ENCODE assay signal across 9 mouse cellular contexts in genomic region chr6:31357286-31357685, GRCm38 (mm10). TPM values are rescaled to one million over a fixed set of nuclear protein-coding genes. Genes with fewer than 3 reads are reported as not detected.
DNase-seq lines count a peak whose midpoint lies in the region; ATAC-seq and TF ChIP-seq lines count a peak whose summit lies in the region.
"Had no signal": no experiment of that assay in that cellular context is flagged by ENCODE, and none has a peak within 500 bp of the region (broad histone marks: within the 10 kb centered on the region; RNA-seq: fewer than 3 reads in every experiment).

No protein-coding gene starts in this region.

- no peaks in the 10 kb centered on the region for H3K4me1 ChIP-seq in midbrain, postnatal 0 days (ENCODE audit: insufficient read depth, low read length)

- no peak for TF ChIP-seq CTCF in midbrain, postnatal 0 days (IDR thresholded peaks at IDR 0.05)

- peak; percentile 58; the same call in 1 of the 2 replicates for ATAC-seq in midbrain, postnatal 0 days (ENCODE audit: low FRiP score)

- no peak overlapping the region for H3K4me3 ChIP-seq in midbrain, postnatal 0 days (ENCODE audit: low read depth, low read length)
- H3K4me3 ChIP-seq: heart, embryonic 13.5 days had no signal

- H3K4me2 ChIP-seq in midbrain, postnatal 0 days (ENCODE audit: low read depth, low read length, poor library complexity, severe bottlenecking) = no peak overlapping the region
- H3K4me2 ChIP-seq: heart, embryonic 13.5 days had no signal

- no peaks in the 10 kb centered on the region for H3K36me3 ChIP-seq in midbrain, postnatal 0 days (ENCODE audit: insufficient read depth, low read length)
- H3K36me3 ChIP-seq: heart, embryonic 13.5 days had no signal

- H3K9me3 ChIP-seq in midbrain, postnatal 0 days (ENCODE audit: low read length) = no peaks in the 10 kb centered on the region
- H3K9me3 ChIP-seq: heart, embryonic 13.5 days had no signal

- no peak overlapping the region for H3K9ac ChIP-seq in midbrain, postnatal 0 days (replicated peaks; ENCODE audit: low read length, poor library complexity, severe bottlenecking)
- H3K9ac ChIP-seq: heart, embryonic 13.5 days had no signal

- no peak overlapping the region for H3K27ac ChIP-seq in midbrain, postnatal 0 days (ENCODE audit: low read depth, low read length)
- H3K27ac ChIP-seq: heart, embryonic 13.5 days had no signal

- 37% methylated on average over 4 of the region's 4 CpGs for WGBS in midbrain, postnatal 0 days

- peak; percentile 23 for DNase-seq in adrenal gland, postnatal 14 days
- no peak for DNase-seq in adrenal gland, postnatal 25 days
- DNase-seq in right cerebral cortex, adult 18-20 months = peak; percentile 76
- no peak for DNase-seq in right cerebral cortex, postnatal 4 days
- DNase-seq in layer of hippocampus, postnatal 14 days (ENCODE audit: low spot score in 2 of 2) = peak; percentile 25 to 40
- DNase-seq in midbrain, postnatal 0 days (ENCODE audit: low spot score) = peak; percentile 74
- DNase-seq in spleen, postnatal 14 days (ENCODE audit: low spot score in 2 of 2) = no peak
- no peak for DNase-seq in B cell, adult 2 months

- no peaks in the 10 kb centered on the region for H3K27me3 ChIP-seq in midbrain, postnatal 0 days (ENCODE audit: insufficient read depth, low read length)
- H3K27me3 ChIP-seq: heart, embryonic 13.5 days had no signal

RNA-seq across cellular contexts. Expression of gene Mkln1, which starts 41.2 kb away (rescaled TPM):
- 164 and 176 TPM in 2 replicates for total RNA-seq in adrenal gland, postnatal 14 days (2021)
- total RNA-seq in adrenal gland, postnatal 25 days (2021) = 182 and 190 TPM in 2 replicates
- total RNA-seq in layer of hippocampus, postnatal 14 days (2021) = 100 to 1,000 TPM; 127 to 139 TPM
- total RNA-seq in midbrain, postnatal 0 days (2014; rRNA removed) = 44.4 and 52.0 TPM in 2 replicates
- 72.7 and 84.0 TPM in 2 replicates for polyA plus RNA-seq in midbrain, postnatal 0 days (2015; fragmentation: Nextera tagmentation; extraction: Ambion mirVana)

Comparison
In these comparisons a context has a peak if more than half of its experiments do, and no peak if none do; other contexts are left out.
1. DNase-seq: peak in adrenal gland, postnatal 14 days (single experiment), right cerebral cortex, adult 18-20 months (single experiment), layer of hippocampus, postnatal 14 days (2 of 2) and midbrain, postnatal 0 days (single experiment); none in adrenal gland, postnatal 25 days (single experiment), right cerebral cortex, postnatal 4 days (single experiment), spleen, postnatal 14 days (0 of 2) and B cell, adult 2 months (0 of 2).